Mouse (Mus musculus): ENCODE data around the gene Vax2.
A peak's percentile ranks its signal among the peaks of the same experiment; 100 is the strongest.

Gene Vax2

GRCm38 (mm10) chr6:83713271-83714136 is 2.4 kb downstream of the Vax2 start:
- DNase-seq, result no peak

DNA sequence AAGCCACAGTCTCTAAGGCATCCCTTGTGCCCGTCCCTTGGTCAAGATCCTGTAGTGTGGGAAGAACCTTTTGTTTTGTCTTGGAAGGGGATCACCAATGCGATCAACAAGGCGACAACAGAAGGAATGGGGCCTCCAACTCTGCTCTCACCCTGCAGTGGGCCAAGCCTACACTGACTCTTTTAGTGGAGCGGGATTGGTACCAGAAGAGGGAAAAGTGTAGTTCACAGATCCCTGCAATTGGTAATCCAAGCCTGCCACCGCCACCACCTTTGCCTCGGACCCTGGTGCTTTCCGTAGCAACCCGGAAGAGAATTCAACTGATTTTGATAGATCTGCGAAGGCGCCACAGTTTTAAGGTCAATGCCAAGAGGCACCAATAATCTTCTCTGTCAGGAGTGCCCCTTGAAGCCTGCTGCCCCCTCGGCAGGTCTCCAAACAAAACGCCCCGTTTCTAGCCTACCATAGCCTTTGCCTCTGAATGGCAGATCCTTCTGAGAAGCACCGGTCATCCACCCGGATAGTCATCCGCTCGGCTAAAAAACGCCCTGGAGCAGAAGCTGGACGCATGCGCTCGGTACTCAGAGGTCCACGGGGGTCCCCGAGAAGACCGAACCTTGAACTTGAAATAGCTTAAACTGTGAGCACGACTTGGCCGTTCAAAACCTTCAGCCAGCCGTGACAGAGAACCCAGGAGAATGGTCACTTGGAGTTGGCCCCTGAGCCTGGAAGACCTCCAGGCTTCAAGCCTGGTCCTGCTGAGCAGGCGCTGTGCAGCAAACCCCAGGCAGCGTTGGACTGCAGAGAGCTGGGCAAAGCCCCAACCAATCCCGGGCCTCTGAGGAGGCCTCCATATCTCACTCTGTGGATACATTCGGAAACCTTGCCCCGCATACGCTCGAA is 3.4 kb downstream of the Vax2 start:
- peak; percentile 27 to 47 for DNase-seq

DNA sequence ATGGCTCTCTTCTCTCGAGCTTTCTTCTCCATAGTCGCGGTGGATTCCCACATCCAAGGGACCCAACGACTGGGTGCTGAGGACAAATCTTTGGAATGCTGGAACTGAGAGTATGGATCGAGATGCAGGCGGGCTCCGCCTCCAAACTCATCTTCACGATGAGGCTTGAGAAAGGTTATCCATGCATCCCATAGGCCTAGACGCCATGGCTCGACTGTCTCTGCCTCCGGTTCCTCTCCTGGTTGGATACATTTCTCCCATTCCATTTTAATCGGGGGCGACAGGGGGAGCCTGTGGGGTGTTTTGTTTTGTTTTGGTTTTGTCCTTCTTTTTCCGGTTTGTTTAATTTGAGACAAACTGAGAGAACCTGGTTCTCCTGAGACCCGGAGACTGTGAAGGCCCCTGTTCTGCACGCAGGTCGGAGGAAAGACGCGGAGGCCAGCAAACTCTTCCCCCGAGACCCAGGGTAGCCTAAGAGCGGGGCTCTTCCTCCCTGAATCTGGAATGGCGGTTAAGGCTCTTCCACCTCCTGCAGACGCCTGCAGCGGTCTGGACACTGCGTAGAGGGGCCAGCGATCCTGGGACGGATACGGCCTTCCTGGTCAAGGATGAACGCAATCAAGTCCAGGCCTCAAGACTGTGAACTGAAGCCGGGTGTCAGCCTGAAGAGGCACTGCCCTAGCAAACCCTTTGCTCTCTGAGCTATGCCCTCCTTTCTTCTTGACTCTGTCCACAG is 4.6 kb downstream of the Vax2 start:
- peak; percentile 13 to 36 for DNase-seq

- peak; percentile 20 to 33 for DNase-seq
Observed at GRCm38 (mm10) chr6:83717026-83717425, 6.0 kb downstream of the Vax2 start.

DNA sequence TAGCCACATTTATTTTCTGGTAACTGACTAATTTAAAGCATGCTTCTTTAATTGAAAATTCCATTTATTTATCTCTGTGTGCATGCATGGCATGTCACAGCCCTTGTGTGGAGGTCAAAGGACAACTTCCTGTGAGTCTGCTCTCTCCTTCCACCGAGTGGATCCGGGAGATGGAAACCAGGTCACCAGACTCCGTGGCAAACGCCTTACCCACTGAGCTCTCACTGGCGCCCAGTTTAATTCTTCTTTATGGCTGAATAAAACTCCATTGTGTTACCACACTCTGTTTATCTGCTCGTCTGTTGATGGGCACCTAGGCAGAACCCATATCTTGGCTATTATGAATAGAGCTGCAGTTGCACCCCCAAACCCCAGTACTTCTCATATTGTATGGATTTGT is 11.5 kb downstream of the Vax2 start:
- DNase-seq, result no peak

DNA sequence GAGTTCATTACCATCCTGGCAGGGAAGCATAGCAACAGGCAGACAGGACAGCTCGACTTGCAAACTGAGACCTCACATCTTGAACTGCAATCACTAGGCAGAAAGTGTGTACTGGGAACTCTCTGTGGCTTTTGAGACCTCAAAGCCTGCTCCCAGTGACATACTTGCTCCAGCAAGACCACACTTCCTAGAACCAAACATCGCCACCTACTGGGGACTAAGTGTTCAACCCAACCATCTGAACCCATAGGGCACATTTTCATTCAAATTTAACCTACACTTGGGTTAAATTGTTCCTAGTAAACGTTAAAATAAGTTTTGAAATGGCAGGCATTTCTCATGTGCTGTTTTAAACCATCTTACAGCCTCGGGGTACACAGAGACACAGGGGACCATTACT is 16.1 kb downstream of the Vax2 start:
- no peak for DNase-seq

GRCm38 (mm10) chr6:83728488-83728887 is 17.4 kb downstream of the Vax2 start:
- DNase-seq, result peak; percentile 24 to 48

DNA sequence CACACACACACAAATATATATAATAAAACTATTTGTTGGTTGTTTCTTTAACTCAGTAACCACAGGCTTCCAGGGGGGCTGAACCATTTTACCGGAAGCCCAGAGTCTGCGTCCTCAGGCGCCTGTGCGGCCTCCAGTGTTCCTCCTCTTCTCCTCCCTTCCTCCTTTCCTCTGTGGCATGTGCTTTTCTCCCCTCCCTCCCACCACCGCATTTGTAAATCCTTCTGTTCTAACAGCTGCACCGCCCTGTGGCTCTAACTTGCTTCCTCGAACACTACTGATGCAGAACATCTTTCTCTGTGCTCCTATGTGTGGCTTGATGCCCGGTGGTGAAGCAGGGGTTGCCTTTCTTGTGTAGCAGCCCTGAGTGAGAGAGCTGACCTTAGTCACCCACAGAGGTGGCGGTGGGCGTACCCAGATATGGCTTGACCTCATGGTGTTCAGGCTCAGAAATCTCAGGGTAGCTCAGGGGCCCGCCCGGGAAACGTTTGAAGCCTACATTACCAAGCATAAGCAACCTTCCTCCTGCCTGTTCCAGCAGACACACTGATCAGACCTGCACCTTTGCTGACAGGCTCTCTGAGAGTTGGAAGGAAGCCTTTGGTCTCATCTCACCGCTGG is 18.4 kb downstream of the Vax2 start:
- DNase-seq, result no peak

- peak; percentile 55 to 72 for DNase-seq
Observed at GRCm38 (mm10) chr6:83731128-83731527, 20.1 kb downstream of the Vax2 start.

- DNase-seq, result no peak
Observed at GRCm38 (mm10) chr6:83737311-83737710, 26.2 kb downstream of the Vax2 start.

DNA sequence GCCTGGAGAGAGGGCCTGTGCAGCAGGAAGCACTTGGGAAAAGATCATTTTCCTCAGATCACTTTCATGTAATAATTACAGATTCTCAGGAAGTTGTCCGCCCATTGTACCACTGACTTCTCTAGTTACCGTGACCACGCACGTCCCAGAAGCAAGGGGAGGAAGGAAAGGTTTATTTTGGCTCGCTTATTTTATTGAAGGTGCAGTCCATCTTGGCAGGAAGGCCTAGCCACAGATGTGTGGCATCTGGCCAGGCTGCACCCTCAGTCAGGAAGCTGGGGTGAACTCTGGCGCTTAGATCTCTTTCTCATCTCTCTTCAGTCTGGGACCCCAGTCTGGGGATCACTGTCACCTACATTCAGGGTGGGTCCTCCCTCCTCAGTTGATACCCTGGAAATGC is 27.5 kb downstream of the Vax2 start:
- DNase-seq, result no peak

DNA sequence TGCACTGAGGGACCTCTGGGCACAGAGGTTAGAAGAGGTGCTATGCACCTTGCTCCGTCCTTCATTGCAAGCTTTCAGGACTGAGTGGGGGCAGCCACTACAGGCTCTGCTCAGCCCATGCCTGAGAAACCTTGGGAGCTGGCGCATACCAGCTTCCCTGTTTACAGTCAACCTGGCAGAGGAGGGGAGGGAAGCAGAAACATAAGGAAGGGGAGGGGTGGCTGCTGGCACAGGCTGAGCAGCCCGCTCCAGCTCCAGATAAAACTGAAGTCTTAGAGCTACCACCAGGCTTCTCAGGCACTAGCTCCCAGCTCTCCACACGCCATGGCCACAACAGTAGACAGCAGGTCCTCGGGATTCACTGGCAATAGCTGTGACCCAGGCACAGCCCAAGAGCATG is 31.7 kb downstream of the Vax2 start, which contains the start of gene Atp6v1b1:
TSS of gene Atp6v1b1 (plus strand) at position 230 of the 400 bp plus-strand sequence.
- DNase-seq, result peak; percentile 34

DNA sequence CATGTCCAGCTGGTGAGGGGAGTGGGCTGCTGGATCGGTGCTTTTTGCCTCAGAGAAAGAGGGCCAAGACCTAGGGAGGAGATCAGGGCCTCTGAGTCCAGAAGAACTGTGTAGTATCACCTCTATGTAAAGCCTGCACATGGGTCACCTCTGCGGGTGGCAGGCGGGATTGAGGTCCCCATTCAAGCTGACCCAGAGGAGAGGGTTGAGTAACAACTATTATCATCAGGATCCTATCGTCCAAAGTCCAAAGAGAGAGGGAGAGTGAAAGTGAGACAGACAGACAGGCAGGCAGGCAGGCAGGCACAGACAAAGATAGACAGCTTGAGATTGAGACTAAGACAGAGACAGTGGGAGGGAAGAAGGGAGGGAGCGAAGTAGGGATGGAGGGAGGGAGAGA is 32.1 kb downstream of the Vax2 start:
- no peak for DNase-seq

GRCm38 (mm10) chr6:83744126-83744525 is 33.1 kb downstream of the Vax2 start:
- no peak for DNase-seq

- no peak for DNase-seq
Observed at GRCm38 (mm10) chr6:83744557-83744956, 33.5 kb downstream of the Vax2 start.

- no peak for DNase-seq
Observed at GRCm38 (mm10) chr6:83745466-83745865, 34.4 kb downstream of the Vax2 start.

GRCm38 (mm10) chr6:83749286-83749685 is 38.2 kb downstream of the Vax2 start:
- no peak for DNase-seq

- DNase-seq, result peak; percentile 75 to 87
Observed at GRCm38 (mm10) chr6:83750171-83750684, 39.2 kb downstream of the Vax2 start.

DNA sequence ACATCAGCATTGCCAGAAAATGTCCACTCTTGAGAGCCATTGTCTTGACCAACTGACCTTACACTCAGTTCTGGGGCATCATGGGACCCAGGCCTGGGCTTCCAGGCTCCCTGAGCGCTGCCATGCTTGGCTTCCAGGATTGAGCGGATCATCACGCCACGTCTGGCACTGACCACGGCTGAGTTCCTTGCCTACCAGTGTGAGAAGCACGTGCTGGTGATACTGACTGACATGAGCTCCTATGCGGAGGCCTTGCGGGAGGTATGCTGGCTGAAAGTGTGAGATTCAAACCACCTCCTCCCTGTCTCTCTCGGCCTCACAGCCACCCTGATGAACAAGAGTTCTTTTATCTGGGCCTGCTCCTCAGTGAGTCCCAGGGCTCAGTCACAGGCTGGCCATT is 45.0 kb downstream of the Vax2 start:
- DNase-seq, result no peak

- no peak for DNase-seq
Observed at GRCm38 (mm10) chr6:83762344-83762743, 51.3 kb downstream of the Vax2 start, which contains the start of gene Ankrd53. Gene Ankrd53 (plus strand): TSS chr6:83762644.

DNA sequence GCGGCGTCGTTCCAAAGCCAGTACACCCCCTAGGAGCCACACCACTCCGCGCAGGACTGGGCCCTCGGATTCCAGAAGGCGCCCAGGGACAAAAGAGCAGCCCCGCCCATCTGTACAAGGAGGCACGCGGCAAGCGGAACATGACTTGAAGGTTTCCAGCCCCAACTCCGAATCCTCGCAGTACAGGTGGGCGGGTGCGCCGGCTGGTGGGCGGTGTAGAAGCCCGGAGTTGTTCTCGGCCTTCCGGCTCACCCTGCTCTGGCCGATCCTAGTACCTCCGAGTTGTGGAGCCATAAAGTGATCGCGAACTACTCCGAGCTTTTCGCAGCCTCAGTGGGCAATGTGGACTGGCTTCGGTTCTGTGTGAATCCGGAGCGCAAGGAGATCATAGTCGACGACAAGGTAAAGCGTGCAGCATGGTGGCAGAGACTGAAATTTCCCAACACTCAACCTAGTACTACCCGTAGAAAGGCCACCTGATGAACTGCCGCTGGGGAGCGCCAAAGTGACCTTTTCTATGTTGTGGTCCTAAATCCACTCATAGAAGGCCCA is 51.9 kb downstream of the Vax2 start:
- no peak for DNase-seq

DNA sequence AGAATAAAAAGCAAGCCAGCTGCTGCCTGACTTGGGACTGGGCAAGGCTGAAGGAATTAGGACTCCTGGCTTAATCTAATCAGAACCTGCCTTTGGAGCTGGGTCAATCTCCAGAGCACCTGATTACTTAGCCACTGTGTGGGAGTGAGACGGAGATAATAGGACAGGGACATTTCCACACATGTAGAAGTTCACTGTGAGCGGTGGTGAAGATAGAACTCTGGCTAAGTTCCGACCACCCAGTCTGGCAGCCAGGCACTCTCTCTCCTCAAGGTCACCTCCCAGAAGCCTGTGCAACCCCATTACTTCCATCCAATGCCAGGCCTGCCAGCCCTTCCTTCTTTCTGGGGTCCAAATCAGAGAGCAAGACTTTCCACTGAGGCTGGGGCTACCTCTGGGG is 55.9 kb downstream of the Vax2 start:
- DNase-seq, result no peak

All from cerebellum, postnatal 14 days (tissue).